Mouse (Mus musculus) bone marrow macrophage, adult 2 months (primary cell): ENCODE measurements at regions not wholly inside any gene's neighbourhood (a gene's known extent, or its start where the extent isn't known, plus 50 kb on each side); places are given as distances from the start of the nearest gene placed in this dataset.

Source experiments
- CTCF ChIP-seq: IDR thresholded peaks from 2 replicates; pipeline ENCODE4 v1.5.1; 2012; ENCODE audit warnings: low read depth, mild to moderate bottlenecking, low read length, moderate library complexity
- POLR2A ChIP-seq: IDR thresholded peaks from 2 replicates; pipeline ENCODE4 v1.6.1; 2012; ENCODE audit warnings: mild to moderate bottlenecking, low read depth, low read length, borderline replicate concordance

DNA sequence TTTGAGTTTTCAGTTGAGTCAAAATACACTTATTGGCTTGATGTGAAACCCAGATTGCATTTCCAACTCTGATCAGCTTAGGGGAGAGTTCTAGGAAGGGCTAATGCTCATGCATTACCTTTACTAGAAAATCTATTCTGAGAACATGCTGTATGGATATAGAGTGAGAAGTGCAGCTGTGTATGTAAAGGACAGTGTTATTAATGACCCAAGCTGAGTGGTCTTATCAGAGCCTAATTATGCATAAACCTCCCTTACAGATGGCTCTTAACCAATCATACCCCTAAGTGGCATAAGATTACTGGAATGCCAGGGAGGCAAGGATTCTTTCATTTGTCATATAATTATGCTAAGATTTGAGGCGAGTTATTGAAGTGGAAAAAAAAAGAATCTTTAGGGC, 210.6 kb upstream of the 2610001J05Rik start:
- TF ChIP-seq POLR2A, result no peak
- TF ChIP-seq CTCF, result no peak
